Mouse (Mus musculus) adrenal gland, postnatal 25 days (tissue): ENCODE measurements at regions not wholly inside any gene's neighbourhood (a gene's known extent, or its start where the extent isn't known, plus 50 kb on each side); places are given as distances from the start of the nearest gene placed in this dataset.
"Not testable (repeated sequence)": the region's sequence is repeated elsewhere in the genome, so short reads cannot be mapped to it uniquely, and the experiment has no call there.

Source experiments
- DNase-seq: peaks from one replicate; pipeline ENCODE4 v3.0.0; 2021; ENCODE audit warnings: mixed read lengths

DNA sequence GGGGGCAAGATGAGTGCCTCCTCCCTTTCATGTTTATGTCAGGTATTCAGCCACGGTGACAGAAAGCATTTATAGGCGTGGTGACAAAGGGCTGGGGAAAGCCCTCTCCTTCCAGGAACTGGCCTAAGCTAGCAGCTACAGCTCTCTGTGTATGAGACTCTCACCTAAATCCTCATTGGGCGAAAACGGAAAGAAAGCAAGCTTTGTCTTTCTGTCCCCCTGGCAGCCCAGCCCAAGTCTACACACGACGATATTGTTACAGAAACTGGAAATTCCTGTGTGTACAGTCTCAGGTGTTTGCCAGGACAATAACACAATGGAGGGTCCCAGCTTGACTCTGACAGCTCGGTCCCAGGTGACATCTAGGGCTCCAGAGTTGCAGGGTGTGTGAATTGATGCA lies 60.0 kb downstream of the Dact2 start:
- DNase-seq: no peak

GRCm38 (mm10) chr17:14141669-14142068 lies 62.4 kb downstream of the Dact2 start:
- no peak for DNase-seq

GRCm38 (mm10) chr17:14140266-14140665 lies 63.8 kb downstream of the Dact2 start:
- DNase-seq: no peak

GRCm38 (mm10) chr17:14138941-14139340 lies 65.2 kb downstream of the Dact2 start:
- DNase-seq: no peak

DNA sequence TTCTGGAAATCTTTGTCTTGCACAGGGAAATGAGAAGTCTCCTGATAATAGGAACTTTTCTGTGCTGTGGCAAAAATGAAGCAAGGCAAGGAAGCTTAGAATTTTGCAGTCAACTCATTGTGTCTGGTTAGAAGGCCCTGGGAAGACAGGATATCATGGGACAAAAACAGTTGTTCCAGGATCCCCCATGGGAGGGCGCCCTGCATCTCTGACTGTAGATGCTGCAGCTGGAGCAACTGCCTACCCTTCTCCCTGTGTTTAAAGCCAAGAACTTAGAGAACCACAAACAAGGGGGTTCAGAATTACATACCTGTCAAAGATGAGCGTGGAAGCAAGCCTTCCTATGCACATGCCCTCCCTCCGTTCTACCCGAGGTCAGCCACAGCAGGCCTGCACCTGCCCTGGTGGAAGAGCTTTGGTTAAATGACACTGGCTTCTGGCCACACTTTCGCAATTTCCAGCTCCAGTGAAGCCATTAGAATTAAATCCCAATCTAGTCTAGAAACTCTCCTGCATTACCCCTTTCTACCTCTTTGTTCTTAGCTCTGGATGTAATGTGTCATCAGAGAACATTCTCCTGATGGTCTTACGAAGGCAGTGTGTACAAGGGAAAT lies 67.3 kb downstream of the Dact2 start:
- DNase-seq: peak; percentile 56

- DNase-seq: no peak
Observed at GRCm38 (mm10) chr17:14134604-14135003, 69.5 kb downstream of the Dact2 start.

GRCm38 (mm10) chr17:14133986-14134385 lies 70.1 kb downstream of the Dact2 start:
- DNase-seq: no peak

- DNase-seq: not testable (repeated sequence)
Observed at GRCm38 (mm10) chr17:14127031-14127430, 67.7 kb upstream of the Gm7358 start.

GRCm38 (mm10) chr17:14118863-14119262 lies 59.5 kb upstream of the Gm7358 start:
- DNase-seq: no peak

DNA sequence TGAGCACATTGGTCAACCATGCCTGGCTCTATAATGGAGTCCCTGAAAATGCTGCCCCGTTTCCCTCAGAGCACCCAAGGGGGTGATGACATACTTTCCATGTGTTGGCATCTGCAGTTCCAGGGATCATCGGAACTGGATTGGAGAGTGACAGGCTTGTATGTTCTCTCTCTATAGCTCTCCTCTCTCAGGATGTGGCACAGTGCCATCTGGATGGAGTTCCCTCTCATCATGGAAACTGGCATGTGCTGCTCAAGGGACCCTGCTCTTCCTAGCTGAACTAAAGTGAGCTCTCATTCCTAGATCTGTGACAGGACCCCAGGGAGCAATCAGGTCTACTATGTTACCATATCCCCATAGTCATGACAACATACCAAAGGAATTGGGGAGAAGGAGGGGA lies 56.9 kb upstream of the Gm7358 start:
- no peak for DNase-seq

GRCm38 (mm10) chr17:14114856-14115255 lies 55.5 kb upstream of the Gm7358 start:
- no peak for DNase-seq

- not testable (repeated sequence) for DNase-seq
Observed at GRCm38 (mm10) chr17:14111692-14112091, 52.4 kb upstream of the Gm7358 start.
